Mouse (Mus musculus) cerebellum, postnatal 4 days (tissue): Measurements from ENCODE around the gene March10.

Experiments
- DNase-seq, 2 experiments: peaks; one replicate each; pipeline ENCODE4 v3.0.0; 2022; ENCODE audit warnings: low spot score in 2 of 2, mixed read lengths in 1 of 2

Gene March10

GRCm38 (mm10) chr11:105456497-105456907 lies at the start of gene March10:
Gene March10, minus strand, starts transcription at chr11:105456735.
- DNase-seq, result peak; percentile 50 to 74

- no peak for DNase-seq
Observed at GRCm38 (mm10) chr11:105506322-105506721, 49.8 kb upstream of the March10 start.

- no peak for DNase-seq
Observed at GRCm38 (mm10) chr11:105505038-105505437, 48.5 kb upstream of the March10 start.

- no peak for DNase-seq
Observed at GRCm38 (mm10) chr11:105502311-105502710, 45.8 kb upstream of the March10 start.

- no peak for DNase-seq
Observed at GRCm38 (mm10) chr11:105497505-105497904, 41.0 kb upstream of the March10 start.

- DNase-seq, result no peak
Observed at GRCm38 (mm10) chr11:105496665-105497064, 40.1 kb upstream of the March10 start.

GRCm38 (mm10) chr11:105495591-105496270 lies 39.2 kb upstream of the March10 start:
- no peak for DNase-seq

GRCm38 (mm10) chr11:105494786-105495369 lies 38.3 kb upstream of the March10 start:
- no peak for DNase-seq

GRCm38 (mm10) chr11:105492392-105492791 lies 35.9 kb upstream of the March10 start:
- no peak for DNase-seq

- no peak for DNase-seq
Observed at GRCm38 (mm10) chr11:105490971-105491370, 34.4 kb upstream of the March10 start.

- DNase-seq, result no peak
Observed at GRCm38 (mm10) chr11:105485412-105485811, 28.9 kb upstream of the March10 start.

- no peak for DNase-seq
Observed at GRCm38 (mm10) chr11:105484993-105485392, 28.5 kb upstream of the March10 start.

GRCm38 (mm10) chr11:105482747-105483146 lies 26.2 kb upstream of the March10 start:
- DNase-seq, result no peak

- DNase-seq, result no peak
Observed at GRCm38 (mm10) chr11:105474746-105475145, 18.2 kb upstream of the March10 start.

- DNase-seq, result no peak
Observed at GRCm38 (mm10) chr11:105474352-105474736, 17.8 kb upstream of the March10 start.

- no peak for DNase-seq
Observed at GRCm38 (mm10) chr11:105473716-105474351, 17.3 kb upstream of the March10 start.

GRCm38 (mm10) chr11:105472610-105473009 lies 16.1 kb upstream of the March10 start:
- no peak for DNase-seq

GRCm38 (mm10) chr11:105470896-105471295 lies 14.4 kb upstream of the March10 start:
- DNase-seq, result no peak

- DNase-seq, result no peak
Observed at GRCm38 (mm10) chr11:105469561-105469960, 13.0 kb upstream of the March10 start.

- no peak for DNase-seq
Observed at GRCm38 (mm10) chr11:105469091-105469507, 12.6 kb upstream of the March10 start.

- no peak for DNase-seq
Observed at GRCm38 (mm10) chr11:105468436-105468835, 11.9 kb upstream of the March10 start.

- no peak for DNase-seq
Observed at GRCm38 (mm10) chr11:105467816-105468215, 11.3 kb upstream of the March10 start.

GRCm38 (mm10) chr11:105467266-105467665 lies 10.7 kb upstream of the March10 start:
- DNase-seq, result no peak
